Mouse (Mus musculus) erythroid progenitor cell, adult 5-6 weeks (primary cell): ENCODE measurements around the gene Smc1a. TPM values are rescaled to one million over a fixed set of nuclear protein-coding genes. Genes with fewer than 3 reads are reported as not detected.

Experiments
- total RNA-seq, 2 experiments: library from RNA; stranded (forward) in 1 of 2; stranded (reverse) in 1 of 2; fragments of 150-400 nt in 1 of 2; fragments of 186-747, 209-891 nt in 1 of 2; gene quantifications; 2 replicates each; pipeline versions ENCODE4 v1.2.3 to v1.2.4; 2015 to 2017; ENCODE audit warnings: low replicate concordance in 2 of 2

Gene Smc1a
- total RNA-seq, 2 experiments from 2014 or later = 172 to 304 TPM

Other genes with a start within 250 kb of the Smc1a start
- gene Huwe1, start 215.6 kb upstream of the Smc1a start, total RNA-seq (2015; ENCODE audit: low replicate concordance) = 89.0 and 101 TPM in 2 replicates
- 95.2 and 165 TPM in 2 replicates for gene Huwe1, start 215.6 kb upstream of the Smc1a start, total RNA-seq (2017; ENCODE audit: low replicate concordance)
- 35.6 and 47.2 TPM in 2 replicates for gene Hsd17b10, start 14.6 kb upstream of the Smc1a start, total RNA-seq (2015; ENCODE audit: low replicate concordance)
- gene Hsd17b10, start 14.6 kb upstream of the Smc1a start, total RNA-seq (2017; ENCODE audit: low replicate concordance) = 26.8 and 31.2 TPM in 2 replicates
- 2.5 and 5.4 TPM in 2 replicates for gene Ribc1, start 133 bp upstream of the Smc1a start, total RNA-seq (2015; ENCODE audit: low replicate concordance)
- 0.68 and 1.4 TPM in 2 replicates for gene Ribc1, start 133 bp upstream of the Smc1a start, total RNA-seq (2017; ENCODE audit: low replicate concordance)
- 2.1 TPM in 1 of 2 replicates, not detected in the other for gene Iqsec2, start 127.8 kb downstream of the Smc1a start, total RNA-seq (2015; ENCODE audit: low replicate concordance)
- under 0.01 TPM in 1 of 2 replicates, not detected in the other for gene Iqsec2, start 127.8 kb downstream of the Smc1a start, total RNA-seq (2017; ENCODE audit: low replicate concordance)
- gene Kdm5c, start 216.6 kb downstream of the Smc1a start, total RNA-seq (2015; ENCODE audit: low replicate concordance) = 32.3 and 35.7 TPM in 2 replicates
- 51.4 and 66.9 TPM in 2 replicates for gene Kdm5c, start 216.6 kb downstream of the Smc1a start, total RNA-seq (2017; ENCODE audit: low replicate concordance)